Mouse (Mus musculus) adrenal gland, adult 10 weeks (tissue): ENCODE data around the gene Pou6f1. TPM values are rescaled to one million over a fixed set of nuclear protein-coding genes. Genes with fewer than 3 reads are reported as not detected.

Experiments
- polyA plus RNA-seq: library from polyadenylated mRNA; stranded (reverse); fragments of 350-450 nt; fragmentation: Illumina TruSeq; extraction: RNeasy Lipid Tissue Mini Kit (QIAGEN cat#74804); gene quantifications from one replicate; pipeline ENCODE4 v1.2.3, GENCODE M21; 2014; ENCODE audit warnings: low read depth, low replicate concordance

Pou6f1 gene
- 3.3 TPM for polyA plus RNA-seq

DNA sequence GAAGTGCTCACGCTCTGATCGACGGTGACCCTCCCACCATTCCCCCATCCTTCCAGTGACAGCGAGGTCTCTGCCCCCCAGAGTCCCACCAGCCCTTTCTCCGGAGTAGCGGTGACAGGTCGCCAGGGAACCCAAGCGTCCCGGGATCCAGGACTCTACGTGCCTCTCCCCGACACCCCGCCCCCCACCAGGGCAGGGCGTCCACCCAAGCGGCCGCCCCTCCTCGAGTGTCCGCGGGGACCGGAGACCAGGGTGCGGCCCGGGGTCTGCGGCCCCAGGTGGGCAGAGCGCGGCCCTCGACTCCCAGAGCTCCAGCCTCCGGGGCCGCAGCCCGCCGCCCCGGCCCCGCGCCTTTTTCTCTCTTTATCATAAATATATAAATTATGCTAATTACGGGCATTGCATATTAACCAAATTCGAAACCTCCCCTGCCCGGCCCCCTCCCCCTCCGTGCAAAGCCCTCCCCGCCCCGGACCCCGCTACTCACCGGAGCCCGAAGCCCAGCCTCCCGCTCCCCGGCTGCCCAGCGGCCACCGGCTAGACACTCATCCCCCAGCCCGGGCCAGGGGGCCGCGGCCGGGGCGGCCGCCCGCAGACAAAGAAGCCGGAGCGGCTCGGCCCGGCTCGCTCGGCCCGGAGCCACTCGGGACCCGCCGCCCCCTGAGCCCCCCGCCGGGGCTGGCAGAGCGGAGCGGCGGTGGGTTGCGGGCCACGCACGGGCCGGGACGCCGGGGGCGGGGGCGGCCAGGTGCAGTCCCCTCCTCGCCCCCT, at the start of gene Pou6f1:
TSS of gene Pou6f1 (minus strand) at position 709 of the 771 bp plus-strand sequence.

DNA sequence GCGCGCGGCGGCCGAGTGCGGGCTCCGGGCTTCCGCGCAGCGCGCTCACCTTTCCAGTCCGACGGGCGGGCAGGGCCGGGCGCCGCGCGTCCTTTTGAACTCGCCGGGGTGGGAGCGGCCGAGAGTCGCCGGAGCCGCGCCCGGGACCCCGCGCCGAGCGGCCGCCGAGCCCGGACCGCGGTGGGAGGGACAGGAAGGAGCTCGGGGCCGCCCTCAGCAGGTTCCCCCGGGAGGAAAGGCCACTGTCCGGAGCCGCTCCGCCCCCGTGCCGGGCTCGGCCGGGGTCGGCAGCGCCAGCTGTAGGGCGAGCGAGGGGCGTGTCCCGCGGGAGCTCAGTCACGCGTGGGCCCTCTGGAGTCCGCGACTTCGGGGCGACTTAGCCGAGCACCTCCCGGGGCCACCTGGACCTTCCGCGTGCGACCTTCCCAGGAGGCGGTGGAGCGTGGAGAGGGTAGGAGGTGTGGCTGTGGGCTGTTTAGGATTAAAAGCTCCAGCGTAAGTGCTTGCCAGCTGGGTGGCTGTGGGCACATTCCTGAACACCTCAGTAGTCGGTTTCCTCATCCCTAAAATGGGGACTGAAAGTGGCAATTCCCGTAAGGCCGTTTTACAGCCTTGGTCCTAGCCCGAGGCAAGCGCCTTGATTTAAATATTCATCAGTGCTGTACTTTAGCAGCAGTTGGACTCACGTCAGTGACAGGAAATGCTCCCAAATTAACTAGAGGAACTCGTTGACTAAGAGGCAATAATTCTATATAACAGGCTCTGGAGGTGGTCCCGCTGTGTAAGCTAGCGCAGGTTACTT, 37.1 kb upstream of the Pou6f1 start, which contains the start of gene Smagp:
TSS of gene Smagp (minus strand) at position 241 of the 802 bp plus-strand sequence.

DNA sequence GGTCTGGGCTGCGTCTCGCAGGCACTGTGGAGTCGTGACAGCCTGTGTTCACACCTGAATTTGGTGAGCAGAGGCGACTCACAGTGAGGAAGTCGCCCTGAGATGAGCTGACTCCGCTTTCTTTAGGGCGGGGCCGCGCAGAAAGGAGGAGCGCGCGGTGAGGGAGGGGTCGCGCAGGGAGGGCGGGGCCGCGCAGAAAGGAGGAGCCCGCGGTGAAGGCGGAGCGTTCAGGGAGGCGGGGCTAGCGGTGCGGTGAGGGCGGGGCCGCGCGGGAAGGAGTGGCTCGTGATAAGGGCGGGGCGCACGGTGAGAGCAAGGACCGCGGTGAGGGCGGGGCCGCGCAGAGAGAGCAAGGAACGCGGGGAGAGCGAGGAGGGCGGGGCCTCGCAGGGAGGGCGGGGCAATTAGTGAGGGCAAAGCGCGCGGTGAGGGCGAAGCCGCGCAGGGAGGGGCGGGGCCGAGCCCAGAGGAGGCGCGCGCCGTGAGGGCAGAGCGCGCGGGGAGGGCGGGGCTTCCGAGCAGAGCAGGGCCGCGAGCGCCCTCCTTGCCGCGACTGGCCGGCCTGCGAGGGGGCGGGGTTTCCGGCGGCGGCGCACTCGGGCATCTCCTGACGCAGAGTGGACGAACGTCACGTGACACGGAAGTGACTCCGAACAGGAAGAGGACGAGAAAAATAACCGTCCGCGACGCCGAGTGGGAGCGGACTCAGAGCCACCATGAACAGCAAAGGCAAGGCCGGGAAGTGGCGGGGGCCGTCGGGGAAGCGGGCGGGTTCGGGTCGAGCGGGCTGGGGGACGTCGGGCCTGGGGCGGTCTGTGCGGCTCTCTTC, 15.4 kb upstream of the Pou6f1 start, which contains the start of gene Dazap2:
TSS of gene Dazap2 (plus strand) at position 354 of the 829 bp plus-strand sequence.

DNA sequence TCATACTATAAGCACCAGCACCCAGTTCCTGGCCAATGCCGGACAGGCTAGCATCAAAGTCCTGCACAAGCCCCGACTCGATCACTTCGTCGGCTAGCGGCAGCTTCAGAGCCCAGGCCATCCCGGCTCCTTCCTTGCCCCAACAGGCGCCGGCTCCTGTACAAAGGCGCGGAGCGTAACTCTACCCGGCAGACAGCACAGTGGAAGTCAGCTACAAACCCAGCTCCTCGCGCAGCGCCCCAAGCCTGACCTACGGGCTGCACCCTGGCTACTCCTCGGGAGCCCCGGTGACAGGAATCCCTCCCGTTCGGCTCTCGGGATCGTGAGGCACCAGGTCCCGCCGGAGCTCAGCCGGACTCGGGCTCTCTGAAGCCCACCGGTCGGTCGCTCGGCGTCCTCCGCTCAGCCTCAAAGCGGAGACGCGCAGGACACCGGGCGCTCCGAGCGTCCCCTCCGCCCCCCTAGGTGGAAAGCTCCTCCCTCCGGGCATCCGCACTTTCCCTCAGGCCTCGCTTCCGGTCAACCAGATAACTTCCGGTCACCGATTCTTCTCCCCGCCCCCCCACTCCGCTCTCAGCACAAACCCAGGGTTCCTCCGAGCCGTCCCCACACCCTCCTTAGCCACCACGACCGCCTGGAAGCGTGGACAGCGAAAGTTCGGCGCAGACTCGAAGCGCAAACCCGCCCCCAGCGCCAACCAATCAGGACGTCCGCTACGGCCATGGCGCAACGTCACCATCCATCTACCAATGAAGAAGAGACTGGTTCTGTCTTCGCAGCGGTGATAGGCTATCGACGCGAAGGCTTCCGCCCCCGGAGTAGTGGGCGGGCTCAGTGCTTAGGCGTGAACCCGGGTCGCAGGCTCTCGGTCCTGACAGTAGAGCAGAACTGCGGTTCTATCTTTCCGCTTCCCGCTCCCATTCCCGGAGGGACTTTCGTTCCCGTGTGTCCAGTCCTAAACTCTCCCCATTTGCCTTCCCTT, 48.2 kb downstream of the Pou6f1 start, which contains the start of gene Tfcp2:
TSS of gene Tfcp2 (minus strand) at position 683 of the 982 bp plus-strand sequence.

Other genes starting within 250 kb of the Pou6f1 start
- gene Methig1, start 246.8 kb downstream of the Pou6f1 start, polyA plus RNA-seq = not detected
- not detected for gene Mettl7a2, start 246.8 kb downstream of the Pou6f1 start, polyA plus RNA-seq
- gene Higd1c, start 235.4 kb downstream of the Pou6f1 start, polyA plus RNA-seq = not detected
- not detected for gene Gm5475, start 177.8 kb downstream of the Pou6f1 start, polyA plus RNA-seq
- gene Slc11a2, start 174.9 kb downstream of the Pou6f1 start, polyA plus RNA-seq = 18.3 TPM
- 57.9 TPM for gene Letmd1, start 131.0 kb downstream of the Pou6f1 start, polyA plus RNA-seq
- gene Csrnp2, start 104.5 kb downstream of the Pou6f1 start, polyA plus RNA-seq = 3.6 TPM
- 8.3 TPM for gene Tfcp2, start 48.0 kb downstream of the Pou6f1 start, polyA plus RNA-seq
- 295 TPM for gene Dazap2, start 15.4 kb upstream of the Pou6f1 start, polyA plus RNA-seq
- gene Smagp, start 37.0 kb upstream of the Pou6f1 start, polyA plus RNA-seq = not detected
- gene Bin2, start 69.6 kb upstream of the Pou6f1 start, polyA plus RNA-seq = 2.2 TPM
- gene Cela1, start 87.9 kb upstream of the Pou6f1 start, polyA plus RNA-seq = 13.3 TPM
- 1.0 TPM for gene Galnt6, start 129.4 kb upstream of the Pou6f1 start, polyA plus RNA-seq
- gene Slc4a8, start 161.8 kb upstream of the Pou6f1 start, polyA plus RNA-seq = 4.5 TPM